Mouse (Mus musculus): ENCODE results near the gene Ssrp1. TPM values are rescaled to one million over a fixed set of nuclear protein-coding genes. Genes with fewer than 3 reads are reported as not detected.

The Ssrp1 gene
- polyA plus RNA-seq, 1 experiment from 2014 or later, result 162 TPM

DNA sequence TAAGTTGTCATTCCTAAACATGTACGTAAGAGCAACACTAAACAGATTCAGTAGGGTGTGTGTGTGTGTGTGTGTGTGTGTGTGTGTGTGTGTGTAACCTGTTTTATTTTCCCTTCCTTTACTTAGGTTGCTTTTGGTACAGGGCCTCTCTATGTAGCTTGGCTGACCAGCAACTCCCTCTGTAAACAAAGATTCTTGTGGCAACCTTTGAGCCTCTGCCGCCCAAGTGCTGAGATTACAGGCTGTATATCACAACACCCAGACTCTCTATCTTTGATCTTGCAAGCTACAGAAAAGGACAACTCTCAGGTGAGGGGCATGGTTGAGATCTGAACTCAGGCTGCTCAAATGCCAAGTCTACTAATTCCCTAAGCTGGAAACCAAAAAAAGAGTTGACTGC is 27.8 kb upstream of the Ssrp1 start:
- no peaks in the 10 kb centered on the region for H3K27me3 ChIP-seq (ENCODE audit: control insufficient read depth, insufficient read depth, low read depth, low read length)
- no peaks in the 10 kb centered on the region for H3K36me3 ChIP-seq (ENCODE audit: control insufficient read depth, insufficient read depth, low read length)
- no peak overlapping the region for H3K27ac ChIP-seq (ENCODE audit: low read length)
- H3K9me3 ChIP-seq (replicated peaks; ENCODE audit: control insufficient read depth, low read length, poor library complexity, severe bottlenecking), result no peaks in the 10 kb centered on the region
- ATAC-seq, result no peak
- no peak overlapping the region for H3K4me2 ChIP-seq (ENCODE audit: low read length)
- WGBS, result 96% methylated on average over 2 of the region's 2 CpGs
- H3K4me1 ChIP-seq (ENCODE audit: control insufficient read depth, insufficient read depth, low read length), result no peaks in the 10 kb centered on the region
- H3K4me3 ChIP-seq (ENCODE audit: low read depth, low read length), result no peak overlapping the region
- no peak overlapping the region for H3K9ac ChIP-seq (ENCODE audit: low read depth, low read length)

DNA sequence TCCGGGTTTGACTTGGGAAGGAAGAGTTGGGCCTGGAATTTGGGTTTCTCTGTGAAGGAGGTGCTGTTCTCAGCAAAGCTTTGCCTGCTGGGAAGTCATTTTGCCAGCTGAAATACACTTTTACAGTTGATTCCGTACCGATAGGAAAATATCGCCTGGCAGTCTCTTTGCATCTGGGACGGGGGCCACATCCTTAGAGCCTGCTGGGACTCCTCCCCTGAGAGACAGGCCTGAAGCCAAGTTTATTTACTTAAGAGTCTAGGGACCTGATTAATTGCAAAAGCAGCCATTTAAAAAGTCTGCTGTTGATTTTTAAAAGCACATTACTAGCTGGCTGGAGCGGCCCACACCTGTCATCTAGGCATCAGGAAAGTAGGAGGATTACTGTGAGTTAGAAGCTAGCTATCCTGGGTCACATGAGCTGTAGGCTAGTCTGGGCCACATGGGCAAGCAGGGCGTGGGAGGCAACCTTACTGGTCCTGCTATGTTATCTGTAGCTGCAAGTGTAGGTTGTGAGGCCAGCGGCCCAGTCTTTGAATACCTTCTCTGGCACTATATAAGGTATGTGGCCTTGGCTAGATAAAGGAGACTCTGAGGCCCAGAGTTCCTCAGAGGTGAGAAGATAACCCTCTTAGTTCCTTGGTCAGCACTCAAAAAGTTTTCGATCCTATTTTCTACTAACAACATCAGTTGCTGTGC is 25.0 kb upstream of the Ssrp1 start:
- Histone ChIP-seq H3K27ac (ENCODE audit: low read length) (no peak overlapping the region), H3K27me3 (ENCODE audit: control insufficient read depth, insufficient read depth, low read depth, low read length) (no peaks in the 10 kb centered on the region), H3K9ac (ENCODE audit: low read depth, low read length) (no peak overlapping the region), H3K4me3 (ENCODE audit: low read depth, low read length) (no peak overlapping the region), H3K4me1 (ENCODE audit: control insufficient read depth, insufficient read depth, low read length) (no peaks in the 10 kb centered on the region), H3K36me3 (ENCODE audit: control insufficient read depth, insufficient read depth, low read length) (no peaks in the 10 kb centered on the region), H3K4me2 (ENCODE audit: low read length) (no peak overlapping the region), H3K9me3 (replicated peaks; ENCODE audit: control insufficient read depth, low read length, poor library complexity, severe bottlenecking) (no peaks in the 10 kb centered on the region)
- 74% methylated on average over 9 of the region's 9 CpGs for WGBS
- ATAC-seq, result no peak

DNA sequence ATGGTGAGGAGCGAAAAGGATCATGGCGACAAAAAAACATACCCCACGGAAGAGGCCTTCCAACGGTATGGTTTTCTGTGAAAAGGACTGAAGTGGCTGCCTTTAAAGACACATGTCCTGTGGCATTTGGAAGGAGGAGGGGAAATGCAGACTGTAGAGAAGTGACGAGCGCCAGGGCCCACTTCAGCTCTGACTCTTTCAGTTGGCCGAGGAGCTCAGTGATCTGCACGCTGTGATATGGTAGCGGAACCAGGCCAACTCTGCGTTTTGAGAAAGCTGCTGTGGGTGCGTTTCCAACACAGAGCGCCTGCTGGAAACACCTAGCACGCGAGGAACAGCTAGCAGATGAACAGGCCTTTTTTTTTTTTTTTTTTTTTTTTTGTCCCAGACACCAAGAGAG is 24.4 kb upstream of the Ssrp1 start:
- no peaks in the 10 kb centered on the region for H3K27me3 ChIP-seq (ENCODE audit: control insufficient read depth, insufficient read depth, low read depth, low read length)
- no peak overlapping the region for H3K9ac ChIP-seq (ENCODE audit: low read depth, low read length)
- H3K27ac ChIP-seq (ENCODE audit: low read length), result no peak overlapping the region
- no peaks in the 10 kb centered on the region for H3K9me3 ChIP-seq (replicated peaks; ENCODE audit: control insufficient read depth, low read length, poor library complexity, severe bottlenecking)
- H3K4me2 ChIP-seq (ENCODE audit: low read length), result no peak overlapping the region
- no peaks in the 10 kb centered on the region for H3K4me1 ChIP-seq (ENCODE audit: control insufficient read depth, insufficient read depth, low read length)
- no peak for ATAC-seq
- H3K4me3 ChIP-seq (ENCODE audit: low read depth, low read length), result no peak overlapping the region
- WGBS, result 89% methylated on average over 14 of the region's 14 CpGs
- no peaks in the 10 kb centered on the region for H3K36me3 ChIP-seq (ENCODE audit: control insufficient read depth, insufficient read depth, low read length)

DNA sequence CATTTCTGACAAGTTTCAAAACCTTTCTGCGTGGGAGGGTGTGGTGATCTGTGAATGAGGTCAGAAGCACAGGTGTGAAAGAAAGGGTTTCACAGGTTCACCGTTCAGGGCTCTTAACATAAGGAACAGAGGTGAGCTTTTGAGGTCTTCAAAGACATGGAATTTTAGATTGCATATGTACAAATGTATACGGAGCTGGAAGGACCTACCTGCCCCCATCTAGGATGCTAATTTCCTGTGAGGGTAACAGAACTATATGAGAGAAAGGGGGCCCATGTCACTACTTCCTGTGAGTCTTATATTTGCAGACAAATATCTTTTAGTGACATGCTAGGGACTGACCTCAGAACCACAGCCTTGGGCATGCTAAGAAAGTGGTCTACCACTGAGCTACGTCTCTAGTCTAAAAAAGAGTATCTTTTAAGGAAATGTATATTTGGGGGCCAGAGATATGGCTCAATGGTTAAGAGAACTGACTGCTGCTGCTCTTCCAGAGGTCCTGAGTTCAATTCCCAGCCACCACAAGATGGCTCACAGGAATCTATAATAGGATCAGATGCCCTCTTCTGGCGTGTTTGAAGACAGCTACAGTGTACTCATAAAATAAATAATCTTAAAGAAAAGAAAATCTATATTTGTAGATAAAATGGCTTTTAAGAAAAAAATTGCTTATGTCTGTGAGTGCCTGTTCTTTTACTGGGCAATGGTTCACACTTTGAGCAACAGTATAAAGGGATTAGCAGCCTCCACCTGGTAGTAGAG is 23.0 kb upstream of the Ssrp1 start:
- Histone ChIP-seq H3K27ac (ENCODE audit: low read length) (no peak overlapping the region), H3K4me3 (ENCODE audit: low read depth, low read length) (no peak overlapping the region), H3K4me1 (ENCODE audit: control insufficient read depth, insufficient read depth, low read length) (no peaks in the 10 kb centered on the region), H3K9me3 (replicated peaks; ENCODE audit: control insufficient read depth, low read length, poor library complexity, severe bottlenecking) (no peaks in the 10 kb centered on the region), H3K9ac (ENCODE audit: low read depth, low read length) (no peak overlapping the region), H3K4me2 (ENCODE audit: low read length) (no peak overlapping the region), H3K36me3 (ENCODE audit: control insufficient read depth, insufficient read depth, low read length) (no peaks in the 10 kb centered on the region), H3K27me3 (ENCODE audit: control insufficient read depth, insufficient read depth, low read depth, low read length) (no peaks in the 10 kb centered on the region)
- ATAC-seq, result no peak
- 80% methylated on average over 5 of the region's 5 CpGs for WGBS

DNA sequence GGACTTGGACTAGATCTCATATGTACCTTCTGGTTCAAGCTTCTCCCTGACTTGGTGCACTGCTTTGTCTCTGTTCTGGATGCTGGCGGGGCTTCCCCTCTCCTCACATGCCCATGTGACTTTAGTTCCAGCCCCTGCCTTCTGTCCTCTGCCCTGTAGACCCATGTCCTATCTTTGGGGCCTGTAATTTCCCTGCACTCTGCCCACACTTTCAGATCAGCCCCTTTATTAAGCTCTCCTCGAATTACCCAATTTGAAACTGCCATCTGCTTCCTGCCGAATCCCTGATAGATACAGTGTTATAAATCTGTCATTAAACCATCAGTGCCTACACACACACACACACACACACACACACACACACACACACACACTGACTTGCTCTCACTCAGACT is 22.4 kb upstream of the Ssrp1 start:
- Histone ChIP-seq H3K9me3 (replicated peaks; ENCODE audit: control insufficient read depth, low read length, poor library complexity, severe bottlenecking) (no peaks in the 10 kb centered on the region), H3K36me3 (ENCODE audit: control insufficient read depth, insufficient read depth, low read length) (no peaks in the 10 kb centered on the region), H3K27me3 (ENCODE audit: control insufficient read depth, insufficient read depth, low read depth, low read length) (no peaks in the 10 kb centered on the region), H3K9ac (ENCODE audit: low read depth, low read length) (no peak overlapping the region), H3K4me2 (ENCODE audit: low read length) (no peak overlapping the region), H3K4me3 (ENCODE audit: low read depth, low read length) (no peak overlapping the region), H3K4me1 (ENCODE audit: control insufficient read depth, insufficient read depth, low read length) (no peaks in the 10 kb centered on the region), H3K27ac (ENCODE audit: low read length) (no peak overlapping the region)
- WGBS, result 59% methylated on average over 3 of the region's 3 CpGs
- no peak for ATAC-seq

DNA sequence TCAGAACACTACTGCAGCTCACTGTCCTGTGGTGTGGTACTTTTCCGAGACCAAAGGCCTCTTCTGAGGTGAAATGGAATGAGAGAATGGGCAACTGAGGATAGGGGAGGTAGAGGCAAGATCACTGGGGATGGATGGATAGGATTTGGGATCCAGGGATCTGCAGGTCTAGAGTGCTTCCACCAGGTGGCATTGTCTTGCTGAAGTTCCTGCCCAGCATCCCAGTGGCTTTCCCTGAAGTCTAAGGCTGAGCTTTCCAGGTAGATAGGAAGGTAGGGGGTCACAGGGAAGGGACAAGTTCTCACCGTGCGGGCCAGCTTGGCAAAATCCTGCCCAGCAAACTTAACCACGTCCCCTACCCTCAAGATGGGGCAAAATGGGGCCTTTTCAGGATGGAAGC is 15.0 kb upstream of the Ssrp1 start:
- no peaks in the 10 kb centered on the region for H3K9me3 ChIP-seq (replicated peaks; ENCODE audit: control insufficient read depth, low read length, poor library complexity, severe bottlenecking)
- ATAC-seq, result no peak
- H3K4me1 ChIP-seq (ENCODE audit: control insufficient read depth, insufficient read depth, low read length), result no peaks in the 10 kb centered on the region
- no peak overlapping the region for H3K9ac ChIP-seq (ENCODE audit: low read depth, low read length)
- H3K36me3 ChIP-seq (ENCODE audit: control insufficient read depth, insufficient read depth, low read length), result no peaks in the 10 kb centered on the region
- 19% methylated on average over 4 of the region's 4 CpGs for WGBS
- H3K27me3 ChIP-seq (ENCODE audit: control insufficient read depth, insufficient read depth, low read depth, low read length), result no peaks in the 10 kb centered on the region
- no peak overlapping the region for H3K27ac ChIP-seq (ENCODE audit: low read length)
- no peak overlapping the region for H3K4me2 ChIP-seq (ENCODE audit: low read length)
- H3K4me3 ChIP-seq (ENCODE audit: low read depth, low read length), result no peak overlapping the region

DNA sequence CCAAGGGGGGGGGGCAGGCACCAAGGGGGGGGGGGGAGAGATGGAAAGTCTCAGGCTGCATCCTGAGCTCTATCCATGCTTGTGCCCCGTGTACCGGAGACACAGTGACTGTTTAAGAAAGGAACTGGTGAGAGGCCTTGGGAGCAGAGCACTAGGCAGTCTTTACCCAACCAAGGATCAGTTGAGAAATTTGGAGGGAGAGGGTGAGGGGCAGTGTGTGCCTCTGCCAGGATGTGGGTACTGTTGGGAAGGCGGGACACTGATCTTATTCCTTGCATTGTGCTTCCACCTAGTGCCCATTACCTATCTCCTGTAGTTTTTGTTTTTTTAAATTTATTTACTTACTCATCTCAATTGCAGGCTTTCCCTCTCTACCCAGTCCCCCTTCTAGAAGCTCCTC is 10.9 kb upstream of the Ssrp1 start:
- Histone ChIP-seq H3K4me2 (ENCODE audit: low read length) (no peak overlapping the region), H3K27ac (ENCODE audit: low read length) (no peak overlapping the region), H3K27me3 (ENCODE audit: control insufficient read depth, insufficient read depth, low read depth, low read length) (no peaks in the 10 kb centered on the region), H3K36me3 (ENCODE audit: control insufficient read depth, insufficient read depth, low read length) (no peaks in the 10 kb centered on the region), H3K4me1 (ENCODE audit: control insufficient read depth, insufficient read depth, low read length) (no peaks in the 10 kb centered on the region), H3K9ac (ENCODE audit: low read depth, low read length) (no peak overlapping the region), H3K4me3 (ENCODE audit: low read depth, low read length) (no peak overlapping the region), H3K9me3 (replicated peaks; ENCODE audit: control insufficient read depth, low read length, poor library complexity, severe bottlenecking) (no peaks in the 10 kb centered on the region)
- WGBS, result 87% methylated on average over 3 of the region's 3 CpGs
- no peak for ATAC-seq

DNA sequence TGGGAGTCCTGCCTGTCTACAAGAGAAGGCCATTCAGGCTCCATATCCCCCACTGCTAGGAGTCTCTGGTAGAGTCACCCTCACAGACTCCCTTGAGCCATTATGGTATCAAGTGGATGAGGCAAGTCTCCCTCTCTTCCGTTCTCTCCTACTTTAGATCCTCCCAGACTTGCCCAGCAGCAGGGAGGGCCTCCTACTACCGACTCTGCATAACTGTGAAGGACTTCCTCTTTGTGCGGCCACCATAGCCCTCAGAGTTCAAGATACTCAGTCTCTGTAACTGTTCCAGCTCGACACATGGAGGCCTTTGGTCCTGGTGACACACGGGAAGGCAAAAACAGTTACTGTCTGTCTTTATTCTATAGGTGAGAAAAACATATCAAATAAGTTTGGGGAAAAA is 9.8 kb upstream of the Ssrp1 start:
- 74% methylated on average over 5 of the region's 5 CpGs for WGBS
- Histone ChIP-seq H3K27ac (ENCODE audit: low read length) (no peak overlapping the region), H3K36me3 (ENCODE audit: control insufficient read depth, insufficient read depth, low read length) (no peaks in the 10 kb centered on the region), H3K9ac (ENCODE audit: low read depth, low read length) (no peak overlapping the region), H3K27me3 (ENCODE audit: control insufficient read depth, insufficient read depth, low read depth, low read length) (no peaks in the 10 kb centered on the region), H3K9me3 (replicated peaks; ENCODE audit: control insufficient read depth, low read length, poor library complexity, severe bottlenecking) (no peaks in the 10 kb centered on the region), H3K4me2 (ENCODE audit: low read length) (no peak overlapping the region), H3K4me1 (ENCODE audit: control insufficient read depth, insufficient read depth, low read length) (no peaks in the 10 kb centered on the region), H3K4me3 (ENCODE audit: low read depth, low read length) (no peak overlapping the region)
- ATAC-seq, result no peak

DNA sequence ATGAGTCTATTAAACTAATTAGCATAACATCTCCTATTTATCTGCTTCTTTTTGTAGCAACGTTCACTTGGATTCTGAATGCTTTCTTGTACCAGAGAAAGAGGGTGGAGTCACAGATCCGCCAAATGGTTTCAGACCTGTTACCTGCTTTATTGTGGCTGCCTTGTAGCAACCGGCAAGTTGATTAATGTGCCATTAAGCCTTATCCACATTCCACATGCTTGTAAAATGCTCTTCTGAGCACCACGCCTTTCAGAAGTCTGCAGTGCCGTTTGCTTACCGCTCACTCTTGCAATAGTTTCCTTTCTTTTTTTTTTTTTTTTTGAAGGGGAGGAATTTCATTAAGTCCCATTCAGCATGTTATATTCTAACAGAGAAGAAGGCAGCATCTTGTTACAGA is 7.1 kb upstream of the Ssrp1 start:
- Histone ChIP-seq H3K9me3 (replicated peaks; ENCODE audit: control insufficient read depth, low read length, poor library complexity, severe bottlenecking) (no peaks in the 10 kb centered on the region), H3K27me3 (ENCODE audit: control insufficient read depth, insufficient read depth, low read depth, low read length) (no peaks in the 10 kb centered on the region), H3K4me3 (ENCODE audit: low read depth, low read length) (no peak overlapping the region), H3K27ac (ENCODE audit: low read length) (no peak overlapping the region), H3K36me3 (ENCODE audit: control insufficient read depth, insufficient read depth, low read length) (no peaks in the 10 kb centered on the region), H3K9ac (ENCODE audit: low read depth, low read length) (no peak overlapping the region), H3K4me1 (ENCODE audit: control insufficient read depth, insufficient read depth, low read length) (no peaks in the 10 kb centered on the region), H3K4me2 (ENCODE audit: low read length) (no peak overlapping the region)
- no peak for ATAC-seq
- 70% methylated on average over 6 of the region's 6 CpGs for WGBS
